8 mouse cellular contexts compared by ENCODE assay signal in the genomic region with DNA sequence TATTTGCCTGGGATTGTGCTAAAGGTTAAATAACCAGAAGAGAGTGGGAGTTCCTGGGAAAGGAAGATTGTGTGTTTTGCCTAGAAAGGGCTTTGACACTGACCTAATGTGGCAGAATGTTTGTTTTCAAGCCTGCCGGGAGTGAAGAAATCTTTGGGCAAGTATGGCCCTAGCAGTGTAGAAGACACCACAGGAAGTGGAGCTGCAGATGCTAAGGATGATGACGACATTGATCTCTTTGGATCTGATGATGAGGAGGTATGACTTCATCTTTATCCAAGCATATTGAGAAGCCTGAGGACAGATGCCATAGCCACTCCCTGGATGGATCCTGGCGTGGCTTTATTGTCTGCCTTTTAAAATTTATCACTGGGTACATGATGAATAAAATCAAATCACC. TPM values are rescaled to one million over a fixed set of nuclear protein-coding genes. Genes with fewer than 3 reads are reported as not detected.
DNase-seq lines count a peak whose midpoint lies in the region; ATAC-seq and TF ChIP-seq lines count a peak whose summit lies in the region.
"Had no signal": no experiment of that assay in that cellular context is flagged by ENCODE, and none has a peak within 500 bp of the region (broad histone marks: within the 10 kb centered on the region; RNA-seq: fewer than 3 reads in every experiment).

No protein-coding gene starts in this region.

- TF ChIP-seq POLR2A in embryonic fibroblast, embryonic 13.5 days (IDR thresholded peaks at IDR 0.05; ENCODE audit: low read depth, low read length) = no peak

- 57% methylated on average over 3 of the region's 3 CpGs for WGBS in lung, embryonic 15.5 days
- 62% methylated on average over 3 of the region's 3 CpGs for WGBS in liver, embryonic 11.5 days
- WGBS in stomach, postnatal 0 days = 59% methylated on average over 3 of the region's 3 CpGs

- TF ChIP-seq EP300 in stomach, postnatal 0 days (optimal IDR thresholded peaks at IDR 0.05) = no peak

- H3K4me1 ChIP-seq in lung, embryonic 15.5 days = peaks cover 22% of the 10 kb centered on the region
- H3K4me1 ChIP-seq in embryonic fibroblast, embryonic 13.5 days (ENCODE audit: control insufficient read depth, insufficient read depth, low read length) = no peaks in the 10 kb centered on the region; the same call in 1 of the 2 replicates
- H3K4me1 ChIP-seq in liver, embryonic 11.5 days (replicated peaks; ENCODE audit: control insufficient read depth, insufficient read depth, low read length) = peaks cover 14% of the 10 kb centered on the region; the same call in 1 of the 2 replicates
- H3K4me1 ChIP-seq in stomach, postnatal 0 days (replicated peaks; ENCODE audit: control insufficient read depth, insufficient read depth) = peaks cover 7% of the 10 kb centered on the region; the same call in 1 of the 2 replicates

- H3K27ac ChIP-seq in lung, embryonic 15.5 days = no peak overlapping the region
- no peak overlapping the region for H3K27ac ChIP-seq in embryonic fibroblast, embryonic 13.5 days (ENCODE audit: insufficient read depth, low read length)
- no peak overlapping the region for H3K27ac ChIP-seq in liver, embryonic 11.5 days (ENCODE audit: low read depth, low read length)
- H3K27ac ChIP-seq in stomach, postnatal 0 days (replicated peaks) = peak overlapping the region; percentile 93; the same call in 1 of the 2 replicates

- peaks cover 24% of the 10 kb centered on the region for H3K36me3 ChIP-seq in lung, embryonic 15.5 days
- peaks cover 17% of the 10 kb centered on the region for H3K36me3 ChIP-seq in liver, embryonic 11.5 days (ENCODE audit: control insufficient read depth, insufficient read depth, low read length)
- H3K36me3 ChIP-seq in stomach, postnatal 0 days (ENCODE audit: control insufficient read depth, insufficient read depth, low read length) = 0 out of 2 replicates have a peak, but pooled peaks cover 2% of the 10 kb centered on the region

- H3K9ac ChIP-seq in lung, embryonic 15.5 days = peak overlapping the region; percentile 96; the same call in 1 of the 2 replicates
- peak overlapping the region; percentile 96 for H3K9ac ChIP-seq in liver, embryonic 11.5 days (ENCODE audit: low read depth, low read length)
- H3K9ac ChIP-seq in stomach, postnatal 0 days (ENCODE audit: low read length) = peak overlapping the region; percentile 96

- ATAC-seq in lung, embryonic 15.5 days (ENCODE audit: borderline replicate concordance, extremely low read depth, low FRiP score, low TSS enrichment) = no peak
- no peak for ATAC-seq in liver, embryonic 11.5 days (replicated peaks; ENCODE audit: low FRiP score)
- no peak for ATAC-seq in stomach, postnatal 0 days (ENCODE audit: low FRiP score, low TSS enrichment)

- TF ChIP-seq CTCF in embryonic fibroblast, embryonic 13.5 days (IDR thresholded peaks at IDR 0.05; ENCODE audit: borderline replicate concordance, insufficient read depth, low read length) = no peak
- TF ChIP-seq CTCF in stomach, postnatal 0 days (IDR thresholded peaks at IDR 0.05; ENCODE audit: low read depth) = no peak

- no peaks in the 10 kb centered on the region for H3K9me3 ChIP-seq in lung, embryonic 15.5 days
- no peaks in the 10 kb centered on the region for H3K9me3 ChIP-seq in liver, embryonic 11.5 days (ENCODE audit: control insufficient read depth, low read length)
- no peaks in the 10 kb centered on the region for H3K9me3 ChIP-seq in stomach, postnatal 0 days (ENCODE audit: control insufficient read depth, low read length)

- intact Hi-C loops in left cerebral cortex, postnatal 36 days (cut with DNase I) = loop anchor here (5.0 kb wide), 2 partner anchors 66 to 269 kb away; a partner anchor contains a TSS

- peak overlapping the region; percentile 92 for H3K4me3 ChIP-seq in lung, embryonic 15.5 days
- H3K4me3 ChIP-seq in embryonic fibroblast, embryonic 13.5 days (ENCODE audit: insufficient read depth, low read length) = peak overlapping the region; percentile 92
- peak overlapping the region; percentile 92 for H3K4me3 ChIP-seq in liver, embryonic 11.5 days (ENCODE audit: low read depth, low read length)
- peak overlapping the region; percentile 99; the same call in 1 of the 2 replicates for H3K4me3 ChIP-seq in stomach, postnatal 0 days (ENCODE audit: low read depth, low read length)

- H3K4me2 ChIP-seq in lung, embryonic 15.5 days = peak overlapping the region; percentile 64
- H3K4me2 ChIP-seq in liver, embryonic 11.5 days = peak overlapping the region; percentile 83
- peak overlapping the region; percentile 73; the same call in 1 of the 2 replicates for H3K4me2 ChIP-seq in stomach, postnatal 0 days (replicated peaks; ENCODE audit: low read depth)

- H3K27me3 ChIP-seq in lung, embryonic 15.5 days = no peaks in the 10 kb centered on the region
- H3K27me3 ChIP-seq in liver, embryonic 11.5 days (replicated peaks; ENCODE audit: control insufficient read depth, insufficient read depth, low read length) = no peaks in the 10 kb centered on the region
- H3K27me3 ChIP-seq in stomach, postnatal 0 days (ENCODE audit: control insufficient read depth, insufficient read depth, low read length) = no peaks in the 10 kb centered on the region

- no peak for DNase-seq in lung, postnatal 36 days
- DNase-seq in liver, embryonic 11.5 days (ENCODE audit: low spot score) = no peak
- no peak for DNase-seq in stomach, postnatal 0 days (ENCODE audit: low spot score)
- no peak for DNase-seq in left cerebral cortex, postnatal 36 days (ENCODE audit: low spot score in 2 of 2)
- DNase-seq in layer of hippocampus, postnatal 36 days = no peak
- DNase-seq: kidney, adult 11 months had no signal

RNA-seq across cellular contexts. Expression of a gene that starts 1.7 kb away (rescaled TPM):
- polyA plus RNA-seq in lung, embryonic 15.5 days (2015; fragmentation: Nextera tagmentation; extraction: Ambion mirVana) = 131 and 132 TPM in 2 replicates
- polyA plus RNA-seq in embryonic fibroblast, embryonic 13.5 days (2011; ENCODE audit: insufficient read length, low read depth, missing spikeins) = 92.9 and 96.9 TPM in 2 replicates
- 184 and 197 TPM in 2 replicates for polyA plus RNA-seq in liver, embryonic 11.5 days (2014; fragmentation: Nextera tagmentation; extraction: Ambion mirVana)
- 86.5 and 90.7 TPM in 2 replicates for polyA plus RNA-seq in stomach, postnatal 0 days (2015; fragmentation: Nextera tagmentation; extraction: Ambion mirVana)
- total RNA-seq in left cerebral cortex, postnatal 36 days (2021) = 100 to 1,000 TPM; 152 TPM
- 100 to 1,000 TPM; 159 to 165 TPM for total RNA-seq in layer of hippocampus, postnatal 36 days (2021)

RNA-seq across cellular contexts. Expression of a gene that starts 1.7 kb away (rescaled TPM):
- 516 and 540 TPM in 2 replicates for polyA plus RNA-seq in lung, embryonic 15.5 days (2015; fragmentation: Nextera tagmentation; extraction: Ambion mirVana)
- polyA plus RNA-seq in embryonic fibroblast, embryonic 13.5 days (2011; ENCODE audit: insufficient read length, low read depth, missing spikeins) = 2,343 and 2,477 TPM in 2 replicates
- 694 and 775 TPM in 2 replicates for polyA plus RNA-seq in liver, embryonic 11.5 days (2014; fragmentation: Nextera tagmentation; extraction: Ambion mirVana)
- 427 and 438 TPM in 2 replicates for polyA plus RNA-seq in stomach, postnatal 0 days (2015; fragmentation: Nextera tagmentation; extraction: Ambion mirVana)
- total RNA-seq in left cerebral cortex, postnatal 36 days (2021) = 100 to 1,000 TPM; 304 to 327 TPM
- 100 to 1,000 TPM; 345 to 386 TPM for total RNA-seq in layer of hippocampus, postnatal 36 days (2021)

RNA-seq across cellular contexts. Expression of a gene that starts 36.0 kb away (rescaled TPM):
- polyA plus RNA-seq in lung, embryonic 15.5 days (2015; fragmentation: Nextera tagmentation; extraction: Ambion mirVana) = not detected in 2 replicates
- polyA plus RNA-seq in embryonic fibroblast, embryonic 13.5 days (2011; ENCODE audit: insufficient read length, low read depth, missing spikeins) = 0.88 and 1.7 TPM in 2 replicates
- 0.09 and 0.14 TPM in 2 replicates for polyA plus RNA-seq in liver, embryonic 11.5 days (2014; fragmentation: Nextera tagmentation; extraction: Ambion mirVana)
- polyA plus RNA-seq in stomach, postnatal 0 days (2015; fragmentation: Nextera tagmentation; extraction: Ambion mirVana) = 0.05 and 0.11 TPM in 2 replicates
- under 1 TPM; 0.37 to 0.86 TPM for total RNA-seq in left cerebral cortex, postnatal 36 days (2021)
- total RNA-seq in layer of hippocampus, postnatal 36 days (2021) = under 1 TPM; 0.62 to 0.63 TPM
